Mouse (Mus musculus): ENCODE measurements around the gene Phlda3. TPM values are rescaled to one million over a fixed set of nuclear protein-coding genes. Genes with fewer than 3 reads are reported as not detected.
A peak's percentile ranks its signal among the peaks of the same experiment; 100 is the strongest.

Gene Phlda3
- polyA plus RNA-seq, 1 experiment from 2014 or later = 18.6 TPM

DNA sequence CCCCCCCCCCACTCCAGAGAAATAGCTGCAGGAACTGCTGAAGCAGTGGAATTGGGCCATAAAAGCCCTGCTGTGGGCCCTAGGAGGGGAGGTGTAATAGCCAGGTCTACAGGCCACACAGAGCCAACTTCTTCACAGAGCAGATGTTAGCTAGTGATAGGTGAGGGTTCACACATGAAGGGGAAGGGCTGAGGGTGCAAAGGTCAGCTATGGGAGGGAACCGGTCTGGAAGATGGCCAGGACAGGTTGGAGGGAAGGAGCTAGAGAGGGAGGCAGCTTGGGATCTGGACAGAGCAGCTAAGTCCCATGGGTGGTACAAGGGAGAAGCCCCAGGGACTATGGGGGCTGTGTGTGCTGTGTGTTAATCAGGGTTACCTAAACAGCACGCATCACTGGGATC is 44.3 kb downstream of the Phlda3 start:
- H3K9ac ChIP-seq (ENCODE audit: low read depth, low read length) = no peak overlapping the region
- ATAC-seq (ENCODE audit: low FRiP score) (no peak), DNase-seq (ENCODE audit: low spot score) (no peak)
- no peaks in the 10 kb centered on the region for H3K4me1 ChIP-seq (replicated peaks; ENCODE audit: control insufficient read depth, insufficient read depth, low read length)
- 80% methylated on average over 2 of the region's 2 CpGs for WGBS
- H3K4me2 ChIP-seq (replicated peaks; ENCODE audit: low read depth, low read length) = no peak overlapping the region
- no peak overlapping the region for H3K4me3 ChIP-seq (ENCODE audit: low read depth, low read length)
- H3K9me3 ChIP-seq (ENCODE audit: control insufficient read depth, low read length) = no peaks in the 10 kb centered on the region
- no peaks in the 10 kb centered on the region for H3K27me3 ChIP-seq (ENCODE audit: control insufficient read depth, insufficient read depth, low read length)
- no peaks in the 10 kb centered on the region for H3K36me3 ChIP-seq (ENCODE audit: control insufficient read depth, insufficient read depth, low read length)
- H3K27ac ChIP-seq (ENCODE audit: low read depth, low read length) = no peak overlapping the region

DNA sequence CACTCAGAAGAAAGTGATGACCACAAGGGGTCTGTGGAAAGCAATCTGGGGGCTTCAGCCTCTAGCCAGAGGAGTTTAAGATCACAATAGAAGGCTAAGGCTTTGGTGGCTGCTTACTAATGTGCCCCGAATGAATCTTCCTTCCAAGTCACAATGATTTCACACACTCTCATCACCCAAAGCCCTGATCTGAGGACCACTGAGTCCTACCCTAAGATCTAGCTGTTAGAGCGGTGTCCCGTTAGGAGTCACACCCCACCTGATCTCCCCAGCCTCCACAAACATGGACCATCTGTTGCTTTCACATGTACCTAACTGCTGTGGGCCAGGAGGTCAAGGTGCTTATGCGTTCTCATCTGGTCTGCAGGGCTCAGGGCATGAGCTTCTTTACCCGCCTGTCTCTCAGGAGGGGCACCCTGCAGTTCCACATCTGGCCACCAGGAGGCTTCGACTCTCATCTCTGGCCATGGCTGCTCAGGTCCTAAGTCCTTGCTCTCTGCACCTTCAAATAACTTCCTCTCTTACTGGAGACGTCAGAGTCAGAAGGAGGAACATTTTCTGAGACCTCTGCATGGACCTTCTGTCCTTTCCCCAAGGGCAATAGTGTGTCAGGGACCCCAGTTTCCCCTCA is 45.2 kb downstream of the Phlda3 start:
- Histone ChIP-seq H3K4me2 (replicated peaks; ENCODE audit: low read depth, low read length) (no peak overlapping the region), H3K9ac (ENCODE audit: low read depth, low read length) (no peak overlapping the region), H3K27ac (ENCODE audit: low read depth, low read length) (no peak overlapping the region), H3K9me3 (ENCODE audit: control insufficient read depth, low read length) (no peaks in the 10 kb centered on the region), H3K27me3 (ENCODE audit: control insufficient read depth, insufficient read depth, low read length) (no peaks in the 10 kb centered on the region), H3K36me3 (ENCODE audit: control insufficient read depth, insufficient read depth, low read length) (no peaks in the 10 kb centered on the region), H3K4me3 (ENCODE audit: low read depth, low read length) (no peak overlapping the region), H3K4me1 (replicated peaks; ENCODE audit: control insufficient read depth, insufficient read depth, low read length) (no peaks in the 10 kb centered on the region)
- DNase-seq (ENCODE audit: low spot score) (peak; percentile 93), ATAC-seq (ENCODE audit: low FRiP score) (no peak)
- WGBS = 37% methylated on average over 7 of the region's 7 CpGs

DNA sequence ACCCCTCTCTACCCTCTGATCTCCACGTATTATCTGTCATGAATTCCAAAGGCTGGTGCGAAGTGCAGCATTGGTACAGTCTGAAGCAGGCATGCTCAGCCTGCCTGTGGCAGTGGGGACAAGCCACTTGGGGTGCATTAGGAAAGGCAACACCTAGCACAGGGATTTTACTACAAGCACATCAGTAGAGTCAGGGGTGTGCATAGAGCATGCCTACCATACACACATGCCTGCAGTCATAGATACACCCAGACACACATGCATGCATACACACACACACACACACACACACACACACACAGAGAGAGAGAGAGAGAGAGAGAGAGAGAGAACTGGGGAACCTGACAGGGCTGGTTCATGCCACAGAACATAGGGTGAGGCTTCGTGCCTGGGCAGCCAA is 46.3 kb downstream of the Phlda3 start:
- Histone ChIP-seq H3K9me3 (ENCODE audit: control insufficient read depth, low read length) (no peaks in the 10 kb centered on the region), H3K27ac (ENCODE audit: low read depth, low read length) (no peak overlapping the region), H3K36me3 (ENCODE audit: control insufficient read depth, insufficient read depth, low read length) (no peaks in the 10 kb centered on the region), H3K27me3 (ENCODE audit: control insufficient read depth, insufficient read depth, low read length) (peaks cover 6% of the 10 kb centered on the region), H3K4me3 (ENCODE audit: low read depth, low read length) (no peak overlapping the region), H3K4me1 (replicated peaks; ENCODE audit: control insufficient read depth, insufficient read depth, low read length) (no peaks in the 10 kb centered on the region), H3K9ac (ENCODE audit: low read depth, low read length) (no peak overlapping the region), H3K4me2 (replicated peaks; ENCODE audit: low read depth, low read length) (no peak overlapping the region)
- no peak for ATAC-seq (ENCODE audit: low FRiP score)
- no peak for DNase-seq (ENCODE audit: low spot score)
- 86% methylated on average over 3 of the region's 3 CpGs for WGBS

DNA sequence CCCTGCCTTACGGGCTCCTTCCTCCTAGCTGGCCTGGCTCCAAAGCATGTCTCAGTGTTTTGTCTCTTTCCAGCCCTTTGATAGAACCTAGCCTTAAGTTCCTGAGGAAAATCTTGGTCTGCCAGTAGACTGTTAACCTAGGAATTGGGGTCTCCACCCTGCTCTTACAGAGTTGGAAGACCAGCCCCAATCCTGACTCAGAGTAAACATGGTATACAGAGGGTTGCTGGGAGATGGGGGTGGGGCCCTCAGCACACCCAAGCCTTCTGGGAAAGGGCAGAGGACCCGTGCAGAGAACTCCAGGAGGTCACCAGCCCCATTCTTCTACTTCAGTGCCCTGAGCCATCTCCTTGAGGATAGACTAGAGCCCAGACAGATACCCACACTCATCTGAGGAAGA is 46.7 kb downstream of the Phlda3 start:
- no peak overlapping the region for H3K9ac ChIP-seq (ENCODE audit: low read depth, low read length)
- peaks cover 11% of the 10 kb centered on the region for H3K27me3 ChIP-seq (ENCODE audit: control insufficient read depth, insufficient read depth, low read length)
- 53% methylated on average over 2 of the region's 2 CpGs for WGBS
- H3K9me3 ChIP-seq (ENCODE audit: control insufficient read depth, low read length) = no peaks in the 10 kb centered on the region
- no peaks in the 10 kb centered on the region for H3K4me1 ChIP-seq (replicated peaks; ENCODE audit: control insufficient read depth, insufficient read depth, low read length)
- no peak overlapping the region for H3K4me3 ChIP-seq (ENCODE audit: low read depth, low read length)
- H3K36me3 ChIP-seq (ENCODE audit: control insufficient read depth, insufficient read depth, low read length) = no peaks in the 10 kb centered on the region
- ATAC-seq (ENCODE audit: low FRiP score) (no peak), DNase-seq (ENCODE audit: low spot score) (no peak)
- no peak overlapping the region for H3K4me2 ChIP-seq (replicated peaks; ENCODE audit: low read depth, low read length)
- H3K27ac ChIP-seq (ENCODE audit: low read depth, low read length) = no peak overlapping the region

DNA sequence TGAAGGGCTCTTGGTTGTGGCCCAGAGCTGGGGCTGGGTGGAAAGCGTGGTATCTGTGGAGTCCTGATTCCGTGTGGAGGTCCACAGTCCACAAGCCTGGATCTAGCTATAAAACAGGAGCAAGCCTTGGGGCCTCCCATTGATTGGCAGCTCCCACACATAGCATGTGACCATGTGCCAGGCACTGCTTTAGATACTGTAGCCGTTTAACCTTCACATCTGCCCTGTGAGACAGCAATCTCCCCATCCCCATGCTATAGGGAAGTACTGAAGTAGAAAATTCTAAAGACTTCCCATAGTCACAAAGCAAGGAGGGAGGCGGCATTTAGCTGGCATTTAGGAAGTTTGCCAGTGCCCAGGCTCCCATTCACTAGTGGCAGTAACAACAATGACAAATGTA is 47.2 kb downstream of the Phlda3 start:
- H3K4me1 ChIP-seq (replicated peaks; ENCODE audit: control insufficient read depth, insufficient read depth, low read length) = no peaks in the 10 kb centered on the region
- H3K9ac ChIP-seq (ENCODE audit: low read depth, low read length) = no peak overlapping the region
- H3K4me3 ChIP-seq (ENCODE audit: low read depth, low read length) = no peak overlapping the region
- 61% methylated on average over 4 of the region's 4 CpGs for WGBS
- DNase-seq (ENCODE audit: low spot score) (no peak), ATAC-seq (ENCODE audit: low FRiP score) (no peak)
- no peaks in the 10 kb centered on the region for H3K9me3 ChIP-seq (ENCODE audit: control insufficient read depth, low read length)
- peaks cover 15% of the 10 kb centered on the region for H3K27me3 ChIP-seq (ENCODE audit: control insufficient read depth, insufficient read depth, low read length)
- H3K36me3 ChIP-seq (ENCODE audit: control insufficient read depth, insufficient read depth, low read length) = no peaks in the 10 kb centered on the region
- H3K4me2 ChIP-seq (replicated peaks; ENCODE audit: low read depth, low read length) = no peak overlapping the region
- no peak overlapping the region for H3K27ac ChIP-seq (ENCODE audit: low read depth, low read length)

DNA sequence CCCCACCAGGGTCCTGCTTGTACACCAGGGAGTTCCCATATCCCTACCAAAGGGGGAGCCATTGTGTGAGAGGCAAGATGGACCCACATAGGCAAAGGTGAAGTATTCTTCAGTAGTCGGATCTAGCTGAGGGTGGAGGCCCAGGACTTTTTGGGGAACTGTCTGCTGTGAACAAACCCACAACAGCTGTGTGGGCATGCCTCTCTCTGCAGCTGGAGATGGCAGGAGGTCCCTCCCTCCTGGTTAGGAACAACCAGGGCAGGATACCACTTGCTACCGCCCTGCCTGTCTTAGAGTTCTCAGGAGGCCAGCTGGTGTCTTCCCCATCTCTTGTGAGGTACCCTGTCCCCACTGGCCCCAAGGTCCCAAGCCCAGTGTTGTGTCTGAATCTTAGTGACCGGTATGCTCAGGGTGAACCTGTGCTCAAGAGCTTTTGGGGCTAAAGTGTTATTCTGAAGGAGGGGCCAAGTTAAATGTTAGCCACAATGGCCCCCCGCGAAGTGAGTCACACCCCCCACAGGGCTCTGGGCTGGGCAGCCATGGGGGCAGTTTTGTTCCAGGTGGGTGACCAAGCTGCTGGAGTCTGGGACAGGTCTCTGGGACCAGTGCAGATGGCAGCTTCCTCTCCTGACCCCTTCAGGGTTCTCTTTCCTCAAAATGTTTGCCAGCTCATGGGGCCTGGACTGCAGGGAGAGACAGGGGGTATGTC is 47.9 kb downstream of the Phlda3 start:
- no peaks in the 10 kb centered on the region for H3K9me3 ChIP-seq (ENCODE audit: control insufficient read depth, low read length)
- no peak for ATAC-seq (ENCODE audit: low FRiP score)
- H3K27ac ChIP-seq (ENCODE audit: low read depth, low read length) = no peak overlapping the region
- H3K4me3 ChIP-seq (ENCODE audit: low read depth, low read length) = no peak overlapping the region
- H3K9ac ChIP-seq (ENCODE audit: low read depth, low read length) = no peak overlapping the region
- no peak for DNase-seq (ENCODE audit: low spot score)
- H3K27me3 ChIP-seq (ENCODE audit: control insufficient read depth, insufficient read depth, low read length) = peaks cover 23% of the 10 kb centered on the region
- WGBS = 77% methylated on average over 5 of the region's 5 CpGs
- H3K4me1 ChIP-seq (replicated peaks; ENCODE audit: control insufficient read depth, insufficient read depth, low read length) = 0 out of 2 replicates have a peak, but pooled peaks cover 2% of the 10 kb centered on the region
- no peaks in the 10 kb centered on the region for H3K36me3 ChIP-seq (ENCODE audit: control insufficient read depth, insufficient read depth, low read length)
- H3K4me2 ChIP-seq (replicated peaks; ENCODE audit: low read depth, low read length) = no peak overlapping the region

DNA sequence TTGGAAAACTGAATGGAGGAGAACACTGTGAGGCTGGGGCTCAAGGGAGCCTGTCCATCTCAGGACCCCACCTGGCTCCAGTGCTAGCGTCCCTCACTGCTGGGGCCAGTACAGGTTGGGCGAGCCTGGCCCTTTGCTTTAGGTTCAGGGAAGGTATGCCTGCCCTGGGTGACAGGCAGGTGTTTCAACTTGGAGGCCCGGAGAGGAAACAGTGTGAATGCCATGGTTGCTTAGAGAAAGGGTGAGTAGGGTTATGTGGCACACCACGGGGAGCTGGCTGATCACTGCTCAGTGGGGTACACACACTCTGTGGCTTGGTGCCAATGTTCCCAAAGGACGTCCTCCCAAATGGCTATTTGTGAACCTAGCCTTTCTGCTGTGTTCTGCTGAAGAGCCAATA is 48.6 kb downstream of the Phlda3 start:
- no peaks in the 10 kb centered on the region for H3K9me3 ChIP-seq (ENCODE audit: control insufficient read depth, low read length)
- no peak overlapping the region for H3K4me2 ChIP-seq (replicated peaks; ENCODE audit: low read depth, low read length)
- H3K9ac ChIP-seq (ENCODE audit: low read depth, low read length) = no peak overlapping the region
- peaks cover 28% of the 10 kb centered on the region for H3K27me3 ChIP-seq (ENCODE audit: control insufficient read depth, insufficient read depth, low read length)
- H3K4me3 ChIP-seq (ENCODE audit: low read depth, low read length) = no peak overlapping the region
- 84% methylated on average over 5 of the region's 5 CpGs for WGBS
- no peak for DNase-seq (ENCODE audit: low spot score)
- no peaks in the 10 kb centered on the region for H3K36me3 ChIP-seq (ENCODE audit: control insufficient read depth, insufficient read depth, low read length)
- H3K27ac ChIP-seq (ENCODE audit: low read depth, low read length) = no peak overlapping the region
- 0 out of 2 replicates have a peak, but pooled peaks cover 2% of the 10 kb centered on the region for H3K4me1 ChIP-seq (replicated peaks; ENCODE audit: control insufficient read depth, insufficient read depth, low read length)
- ATAC-seq (ENCODE audit: low FRiP score) = no peak

DNA sequence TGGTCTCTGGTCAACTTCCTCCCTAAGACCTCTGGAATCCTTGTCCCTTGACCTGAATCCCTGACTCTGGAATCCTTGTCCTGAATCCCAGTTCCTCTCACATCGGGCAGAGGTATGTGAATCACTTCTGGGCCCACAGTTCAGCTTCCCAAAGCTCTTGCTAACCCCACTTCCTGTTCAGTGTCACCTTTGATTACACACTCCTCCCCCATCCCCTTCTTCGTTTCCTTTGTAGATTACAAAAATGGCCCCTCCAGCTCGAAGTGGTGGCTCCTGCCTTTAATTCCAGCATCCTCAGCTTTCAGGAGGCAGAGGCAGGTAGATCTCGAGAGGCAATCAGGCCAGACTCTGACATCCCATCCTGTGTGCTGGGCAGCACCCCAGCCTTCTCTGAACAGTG is 51.7 kb downstream of the Phlda3 start:
- ATAC-seq (ENCODE audit: low FRiP score) (no peak), DNase-seq (ENCODE audit: low spot score) (no peak)
- 0 out of 2 replicates have a peak, but pooled peaks cover 2% of the 10 kb centered on the region for H3K4me1 ChIP-seq (replicated peaks; ENCODE audit: control insufficient read depth, insufficient read depth, low read length)
- 77% methylated on average over 4 of the region's 4 CpGs for WGBS
- no peak overlapping the region for H3K4me2 ChIP-seq (replicated peaks; ENCODE audit: low read depth, low read length)
- peaks cover 35% of the 10 kb centered on the region for H3K27me3 ChIP-seq (ENCODE audit: control insufficient read depth, insufficient read depth, low read length)
- no peak overlapping the region for H3K4me3 ChIP-seq (ENCODE audit: low read depth, low read length)
- no peaks in the 10 kb centered on the region for H3K36me3 ChIP-seq (ENCODE audit: control insufficient read depth, insufficient read depth, low read length)
- no peak overlapping the region for H3K9ac ChIP-seq (ENCODE audit: low read depth, low read length)
- H3K9me3 ChIP-seq (ENCODE audit: control insufficient read depth, low read length) = no peaks in the 10 kb centered on the region
- no peak overlapping the region for H3K27ac ChIP-seq (ENCODE audit: low read depth, low read length)
